Mouse (Mus musculus): Measurements from ENCODE around the gene Dhps. TPM values are rescaled to one million over a fixed set of nuclear protein-coding genes. Genes with fewer than 3 reads are reported as not detected.
"Not testable (repeated sequence)": the region's sequence is repeated elsewhere in the genome, so short reads cannot be mapped to it uniquely, and the experiment has no call there.

Gene Dhps
- polyA plus RNA-seq, 1 experiment from 2014 or later = 86.9 TPM

- Histone ChIP-seq H3K4me2 (peak overlapping the region; percentile 59), H3K9ac (peak overlapping the region; percentile 50; the same call in 1 of the 2 replicates), H3K9me3 (no peaks in the 10 kb centered on the region), H3K27me3 (no peaks in the 10 kb centered on the region), H3K36me3 (peaks cover 54% of the 10 kb centered on the region), H3K4me1 (replicated peaks) (peaks cover 24% of the 10 kb centered on the region), H3K27ac (replicated peaks) (peak overlapping the region; percentile 93), H3K4me3 (peak overlapping the region; percentile 82)
- WGBS = 83% methylated on average over 5 of the region's 5 CpGs
- ATAC-seq (ENCODE audit: low read depth) = no peak
Observed at GRCm38 (mm10) chr8:85071041-85071440, 516 bp upstream of the Dhps start.

GRCm38 (mm10) chr8:85072364-85072929 lies 890 bp downstream of the Dhps start:
- Histone ChIP-seq H3K4me3 (peak overlapping the region; percentile 82), H3K27ac (replicated peaks) (peak overlapping the region; percentile 93), H3K4me1 (replicated peaks) (peaks cover 24% of the 10 kb centered on the region), H3K27me3 (no peaks in the 10 kb centered on the region), H3K9ac (peak overlapping the region; percentile 83), H3K36me3 (peaks cover 51% of the 10 kb centered on the region), H3K4me2 (peak overlapping the region; percentile 59), H3K9me3 (no peaks in the 10 kb centered on the region)
- ATAC-seq (ENCODE audit: low read depth) = no peak
- 45% methylated on average over 9 of the region's 9 CpGs for WGBS

- ATAC-seq (ENCODE audit: low read depth) = no peak
- peaks cover 52% of the 10 kb centered on the region for H3K36me3 ChIP-seq
- H3K9ac ChIP-seq = 0 out of 2 replicates have a peak overlapping the region, but pooled peaks have one; percentile 3
- 92% methylated on average over 15 of the region's 15 CpGs for WGBS
- peak overlapping the region; percentile 59; the same call in 1 of the 2 replicates for H3K4me2 ChIP-seq
- H3K27ac ChIP-seq (replicated peaks) = no peak overlapping the region
- H3K4me3 ChIP-seq = no peak overlapping the region
- no peaks in the 10 kb centered on the region for H3K9me3 ChIP-seq
- H3K4me1 ChIP-seq (replicated peaks) = peaks cover 24% of the 10 kb centered on the region
- H3K27me3 ChIP-seq = no peaks in the 10 kb centered on the region
Observed at GRCm38 (mm10) chr8:85073041-85073612, 1.6 kb downstream of the Dhps start.

GRCm38 (mm10) chr8:85074167-85074566 lies 2.6 kb downstream of the Dhps start:
- Histone ChIP-seq H3K4me1 (replicated peaks) (peaks cover 30% of the 10 kb centered on the region), H3K27me3 (no peaks in the 10 kb centered on the region), H3K9me3 (no peaks in the 10 kb centered on the region), H3K36me3 (peaks cover 51% of the 10 kb centered on the region), H3K9ac (no peak overlapping the region), H3K4me2 (no peak overlapping the region), H3K4me3 (no peak overlapping the region), H3K27ac (replicated peaks) (no peak overlapping the region)
- 84% methylated on average over 10 of the region's 10 CpGs for WGBS
- no peak for ATAC-seq (ENCODE audit: low read depth)

- ATAC-seq (ENCODE audit: low read depth) = no peak
- Histone ChIP-seq H3K4me1 (replicated peaks) (peaks cover 33% of the 10 kb centered on the region), H3K4me2 (no peak overlapping the region), H3K36me3 (peaks cover 51% of the 10 kb centered on the region), H3K4me3 (no peak overlapping the region), H3K9ac (no peak overlapping the region), H3K27ac (replicated peaks) (no peak overlapping the region), H3K27me3 (no peaks in the 10 kb centered on the region), H3K9me3 (no peaks in the 10 kb centered on the region)
- 94% methylated on average over 10 of the region's 10 CpGs for WGBS
Observed at GRCm38 (mm10) chr8:85074617-85075016, 3.1 kb downstream of the Dhps start.

GRCm38 (mm10) chr8:85076001-85076400 lies 4.4 kb downstream of the Dhps start:
- Histone ChIP-seq H3K9me3 (no peaks in the 10 kb centered on the region), H3K4me2 (no peak overlapping the region), H3K4me1 (replicated peaks) (peaks cover 35% of the 10 kb centered on the region), H3K36me3 (peaks cover 51% of the 10 kb centered on the region), H3K9ac (no peak overlapping the region), H3K27ac (replicated peaks) (no peak overlapping the region), H3K27me3 (no peaks in the 10 kb centered on the region), H3K4me3 (no peak overlapping the region)
- WGBS = 81% methylated on average over 9 of the region's 9 CpGs
- ATAC-seq (ENCODE audit: low read depth) = no peak

- Histone ChIP-seq H3K4me3 (no peak overlapping the region), H3K9me3 (no peaks in the 10 kb centered on the region), H3K27ac (replicated peaks) (no peak overlapping the region), H3K4me1 (replicated peaks) (peaks cover 41% of the 10 kb centered on the region), H3K4me2 (no peak overlapping the region), H3K36me3 (peaks cover 51% of the 10 kb centered on the region), H3K27me3 (no peaks in the 10 kb centered on the region), H3K9ac (peak overlapping the region; percentile 17; the same call in 1 of the 2 replicates)
- WGBS = 0% methylated on average over 2 of the region's 2 CpGs
- ATAC-seq (ENCODE audit: low read depth) = no peak
Observed at GRCm38 (mm10) chr8:85076993-85077392, 5.4 kb downstream of the Dhps start.

- H3K27ac ChIP-seq (replicated peaks) = peak overlapping the region; percentile 54
- no peaks in the 10 kb centered on the region for H3K27me3 ChIP-seq
- H3K9ac ChIP-seq = peak overlapping the region; percentile 93
- WGBS = 1% methylated on average over 25 of the region's 25 CpGs
- peaks cover 47% of the 10 kb centered on the region for H3K4me1 ChIP-seq (replicated peaks)
- no peak for ATAC-seq (ENCODE audit: low read depth)
- peak overlapping the region; percentile 94 for H3K4me2 ChIP-seq
- H3K4me3 ChIP-seq = peak overlapping the region; percentile 92
- H3K36me3 ChIP-seq = peaks cover 35% of the 10 kb centered on the region
- no peaks in the 10 kb centered on the region for H3K9me3 ChIP-seq
Observed at GRCm38 (mm10) chr8:85080214-85080531, 8.6 kb downstream of the Dhps start.

- peak within 1 kb of the TSS; percentile 92 for H3K4me3 ChIP-seq
- ATAC-seq (ENCODE audit: low read depth) = peak; percentile 25; the same call in 1 of the 2 replicates
- no peaks in the 10 kb centered on the region for H3K27me3 ChIP-seq
- WGBS = under 1% methylated on average over 30 of the region's 30 CpGs
- H3K4me1 ChIP-seq (replicated peaks) = peaks cover 47% of the 10 kb centered on the region
- H3K36me3 ChIP-seq = peaks cover 35% of the 10 kb centered on the region
- H3K4me2 ChIP-seq = peak within 1 kb of the TSS; percentile 94
- H3K27ac ChIP-seq (replicated peaks) = peak within 1 kb of the TSS; percentile 54
- H3K9me3 ChIP-seq = no peaks in the 10 kb centered on the region
- H3K9ac ChIP-seq = peak within 1 kb of the TSS; percentile 93
Observed at GRCm38 (mm10) chr8:85080532-85081215, 9.1 kb downstream of the Dhps start, which contains the start of gene Wdr83os. Gene Wdr83os (plus strand): TSS chr8:85080740.

GRCm38 (mm10) chr8:85081216-85081555 lies 9.6 kb downstream of the Dhps start, which contains the start of gene Wdr83:
Gene Wdr83 (minus strand): TSS chr8:85081306.
- Histone ChIP-seq H3K27me3 (no peaks in the 10 kb centered on the region), H3K4me1 (replicated peaks) (peaks cover 47% of the 10 kb centered on the region), H3K9me3 (no peaks in the 10 kb centered on the region), H3K36me3 (peaks cover 30% of the 10 kb centered on the region), H3K27ac (replicated peaks) (peak within 1 kb of the TSS; percentile 54), H3K4me2 (peak within 1 kb of the TSS; percentile 94), H3K9ac (peak within 1 kb of the TSS; percentile 93), H3K4me3 (peak within 1 kb of the TSS; percentile 92)
- 2% methylated on average over 9 of the region's 9 CpGs for WGBS
- ATAC-seq (ENCODE audit: low read depth) = peak; percentile 24

- H3K9me3 ChIP-seq; H3K27me3 ChIP-seq; H3K27ac ChIP-seq (replicated peaks); ATAC-seq (ENCODE audit: low read depth); H3K4me3 ChIP-seq; H3K4me2 ChIP-seq; H3K9ac ChIP-seq: not testable (repeated sequence)
- Histone ChIP-seq H3K4me1 (replicated peaks) (peaks cover 47% of the 10 kb centered on the region), H3K36me3 (peaks cover 30% of the 10 kb centered on the region)
- 92% methylated on average over 4 of the region's 4 CpGs for WGBS
Observed at GRCm38 (mm10) chr8:85082169-85082568, 10.6 kb downstream of the Dhps start.

- Histone ChIP-seq H3K4me1 (replicated peaks) (peaks cover 47% of the 10 kb centered on the region), H3K9ac (peak within 1 kb of the TSS; percentile 83), H3K27ac (replicated peaks) (no peak within 1 kb of the TSS), H3K36me3 (peaks cover 33% of the 10 kb centered on the region), H3K4me3 (peak within 1 kb of the TSS; percentile 63), H3K27me3 (no peaks in the 10 kb centered on the region), H3K4me2 (peak within 1 kb of the TSS; percentile 89), H3K9me3 (no peaks in the 10 kb centered on the region)
- peak; percentile 75 for ATAC-seq (ENCODE audit: low read depth)
- WGBS = under 1% methylated on average over 30 of the region's 30 CpGs
Observed at GRCm38 (mm10) chr8:85083108-85083813, 11.7 kb downstream of the Dhps start, which contains the start of gene Man2b1. Gene Man2b1 (plus strand): TSS chr8:85083270.

Data from neural tube, embryonic 13.5 days (tissue).